Mouse (Mus musculus) cerebellum, adult 2 months (tissue): ENCODE measurements around the gene Ttn.

ENCODE experiments used
- CTCF ChIP-seq: fragments of 200-500 bp; IDR thresholded peaks from 2 replicates; pipeline ENCODE4 v1.5.1; 2011; ENCODE audit warnings: low read depth, mild to moderate bottlenecking, control low read depth, low read length, moderate library complexity, borderline replicate concordance; ENCODE audit not compliant: insufficient read depth
- POLR2A ChIP-seq: fragments of 200-500 bp; IDR thresholded peaks from 2 replicates; pipeline ENCODE4 v1.6.1; 2011; ENCODE audit warnings: low read length, control low read depth, borderline replicate concordance; ENCODE audit not compliant: insufficient read depth

DNA sequence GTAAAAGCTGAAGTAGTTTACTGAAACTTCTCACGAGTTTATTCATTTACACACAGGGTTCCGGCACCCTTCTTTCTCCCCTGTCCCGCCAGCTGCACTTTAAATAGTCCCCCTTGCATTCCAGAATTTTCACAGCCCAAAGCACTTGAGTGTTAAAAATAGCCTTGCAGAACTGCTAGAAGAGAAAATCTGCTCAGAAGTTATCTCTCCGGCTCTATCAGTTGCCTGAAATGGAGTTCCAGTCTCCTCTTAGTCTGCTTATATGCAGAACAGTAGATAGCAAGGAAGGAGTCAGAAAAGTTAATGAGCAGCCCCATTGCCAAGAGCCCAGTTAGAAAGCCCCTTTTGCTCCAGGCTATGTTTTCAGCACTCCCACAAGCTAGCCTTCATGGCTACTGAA, 176.0 kb downstream of the Ttn start:
- TF ChIP-seq POLR2A (no peak), CTCF (no peak)
